Mouse (Mus musculus): ENCODE measurements around the gene Rps3a1.
A peak's percentile ranks its signal among the peaks of the same experiment; 100 is the strongest.
"Not testable (repeated sequence)": the region's sequence is repeated elsewhere in the genome, so short reads cannot be mapped to it uniquely, and the experiment has no call there.

The Rps3a1 gene

DNA sequence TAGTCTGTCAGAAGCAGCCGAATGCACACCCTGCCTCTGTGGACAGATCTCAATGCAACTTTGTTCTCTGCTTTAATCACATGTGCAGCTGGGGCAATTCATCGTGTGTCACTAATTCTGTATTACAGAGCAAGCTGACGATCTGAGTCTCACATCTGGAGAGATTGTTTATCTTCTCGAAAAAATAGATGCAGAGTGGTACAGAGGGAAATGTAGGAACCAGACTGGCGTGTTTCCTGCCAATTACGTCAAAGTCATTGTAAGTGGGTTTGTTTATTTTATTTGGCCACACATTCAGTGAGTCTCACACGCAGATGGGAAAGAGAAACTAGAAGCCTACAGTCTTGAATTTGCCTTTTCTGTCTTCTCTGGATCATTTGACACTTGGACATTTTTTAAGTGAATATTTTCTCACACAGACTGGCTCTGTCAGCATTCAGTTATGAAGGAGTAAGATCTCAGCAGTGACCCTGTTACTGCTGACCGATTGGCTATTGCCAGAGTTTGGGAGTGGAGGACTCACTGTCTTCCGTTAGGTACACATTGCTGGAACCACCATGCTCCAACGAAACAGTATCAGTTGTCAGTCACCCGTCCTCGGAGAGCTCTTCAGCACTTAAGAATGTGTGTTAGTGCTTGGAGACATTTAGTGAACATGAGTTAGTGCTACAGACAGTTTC lies 27.7 kb downstream of the Rps3a1 start:
- no peak for DNase-seq (ENCODE audit: low spot score in 2 of 2)

DNA sequence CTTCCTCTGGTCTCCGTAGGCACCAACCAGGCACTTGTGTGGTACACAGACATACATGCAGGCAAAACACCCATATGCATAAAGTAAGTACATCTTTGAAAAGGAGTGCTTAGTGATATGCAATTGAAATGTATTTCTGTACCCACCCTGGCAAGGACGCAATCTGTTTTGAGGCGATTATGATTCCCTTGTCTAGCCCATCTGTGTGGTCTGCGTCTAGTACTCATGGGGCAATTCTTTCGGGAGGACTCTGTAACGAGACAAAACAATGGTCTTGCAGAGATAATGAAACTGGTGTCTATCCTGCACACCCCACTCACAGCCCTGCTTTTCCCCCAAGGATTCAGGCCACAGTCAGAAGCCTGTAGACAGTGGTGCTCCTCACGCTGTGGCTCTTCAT lies 29.7 kb downstream of the Rps3a1 start:
- DNase-seq (ENCODE audit: low spot score in 2 of 2): no peak

DNA sequence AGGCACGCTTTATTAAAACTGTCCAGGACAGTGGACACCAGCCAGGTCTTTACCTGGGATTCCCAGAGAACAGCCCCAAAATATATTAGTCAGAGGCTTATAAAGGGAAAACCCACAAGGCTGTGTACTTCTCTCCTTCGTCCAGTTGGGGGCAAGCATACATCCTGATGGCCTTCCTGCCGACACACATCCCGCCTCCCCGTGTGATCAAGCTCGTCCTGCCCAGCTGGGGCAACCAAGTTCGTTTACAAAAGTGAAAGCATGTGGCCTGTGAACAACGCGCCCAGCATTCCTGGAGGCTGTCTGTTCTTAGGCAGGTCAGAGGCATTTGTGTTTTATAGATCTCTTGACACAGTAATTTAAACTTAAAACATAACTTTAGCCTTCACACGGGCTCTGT lies 32.4 kb downstream of the Rps3a1 start:
- DNase-seq (ENCODE audit: low spot score in 2 of 2): no peak

DNA sequence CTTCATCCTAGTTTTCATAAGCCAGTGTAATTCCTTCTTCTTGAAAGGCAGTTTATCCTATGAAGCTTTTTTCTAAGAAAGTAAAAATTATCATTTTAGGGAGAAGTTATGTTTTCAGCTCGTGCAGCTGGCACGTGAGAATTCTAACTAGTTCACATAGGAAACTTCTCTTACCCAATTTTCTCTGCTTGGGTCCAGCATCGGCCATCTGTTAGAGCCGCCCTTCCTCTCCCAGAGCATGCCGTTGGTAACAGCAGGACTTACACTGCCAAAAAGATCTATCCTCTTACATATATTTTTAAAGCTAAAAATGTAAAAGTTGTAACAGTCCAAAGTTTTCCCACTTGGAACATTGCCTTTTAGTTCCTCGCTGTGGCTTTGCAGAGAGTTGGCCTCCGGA lies 33.4 kb downstream of the Rps3a1 start:
- DNase-seq (ENCODE audit: low spot score in 2 of 2): no peak

- no peak for DNase-seq (ENCODE audit: low spot score in 2 of 2)
Measured at GRCm38 (mm10) chr3:86108576-86108975, 33.9 kb downstream of the Rps3a1 start.

DNA sequence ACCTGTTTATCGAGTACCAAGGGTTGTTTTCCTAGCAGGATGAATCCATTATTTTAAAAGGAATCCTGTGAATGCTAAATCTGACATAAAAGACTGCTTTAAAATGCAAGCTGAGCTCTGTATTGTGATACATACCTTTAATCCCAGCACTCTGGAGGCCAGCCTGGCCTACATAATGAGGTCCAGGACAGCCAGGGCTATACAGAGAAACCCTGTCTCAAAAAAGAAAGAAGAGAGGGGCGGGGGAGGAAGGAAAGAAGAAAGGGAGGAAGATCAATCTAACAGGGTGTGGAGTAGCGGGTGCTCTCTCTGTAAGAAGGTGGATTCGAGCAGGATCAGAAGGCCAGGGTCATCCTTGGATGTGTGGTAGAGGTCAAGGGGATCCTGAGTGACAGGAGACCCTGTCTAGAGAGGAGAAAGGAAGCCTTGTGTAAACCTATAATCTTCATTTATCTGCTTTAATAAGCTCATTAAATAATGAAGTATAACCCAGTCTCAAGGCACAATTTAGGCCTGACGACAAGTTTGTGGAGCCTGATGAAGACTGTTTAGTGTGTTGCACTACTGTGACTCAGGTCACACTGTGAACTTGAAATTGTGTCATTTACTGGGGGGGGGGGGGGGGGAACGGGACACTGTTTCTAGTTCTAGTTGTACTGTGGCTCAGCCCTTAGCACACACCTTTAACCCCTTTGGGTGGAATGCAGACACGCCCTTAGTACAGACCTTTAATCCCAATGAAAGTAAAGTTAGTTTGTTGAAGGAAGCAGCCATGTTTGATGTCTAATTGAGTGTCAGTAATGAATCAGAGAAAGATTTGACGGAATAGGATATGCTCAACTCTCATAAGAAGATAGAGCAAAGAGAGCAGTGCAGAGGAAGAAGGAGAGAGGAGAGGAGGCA lies 34.6 kb downstream of the Rps3a1 start:
- no peak for DNase-seq (ENCODE audit: low spot score in 2 of 2)

GRCm38 (mm10) chr3:86106086-86106632 lies 36.3 kb downstream of the Rps3a1 start:
- DNase-seq (ENCODE audit: low spot score in 2 of 2): no peak

DNA sequence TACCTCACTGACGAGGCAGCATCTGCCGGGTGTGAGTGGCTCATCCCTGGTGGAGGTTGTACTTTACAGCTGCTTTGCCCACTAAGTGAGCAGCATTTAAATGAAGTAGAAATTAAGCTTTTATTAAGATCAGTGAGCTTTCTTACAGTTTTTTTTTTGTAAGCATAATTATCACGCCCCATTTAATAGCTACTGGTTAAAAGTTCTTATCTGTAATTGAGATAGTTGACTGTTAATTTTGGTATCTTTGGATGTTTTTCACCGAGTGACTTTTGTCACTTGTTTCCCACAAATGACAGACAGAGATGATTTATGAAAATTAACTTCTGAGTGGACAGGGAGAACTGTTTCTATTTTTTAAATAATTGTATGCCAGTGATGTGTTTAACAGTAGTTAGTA lies 37.6 kb downstream of the Rps3a1 start:
- DNase-seq (ENCODE audit: low spot score in 2 of 2): no peak

DNA sequence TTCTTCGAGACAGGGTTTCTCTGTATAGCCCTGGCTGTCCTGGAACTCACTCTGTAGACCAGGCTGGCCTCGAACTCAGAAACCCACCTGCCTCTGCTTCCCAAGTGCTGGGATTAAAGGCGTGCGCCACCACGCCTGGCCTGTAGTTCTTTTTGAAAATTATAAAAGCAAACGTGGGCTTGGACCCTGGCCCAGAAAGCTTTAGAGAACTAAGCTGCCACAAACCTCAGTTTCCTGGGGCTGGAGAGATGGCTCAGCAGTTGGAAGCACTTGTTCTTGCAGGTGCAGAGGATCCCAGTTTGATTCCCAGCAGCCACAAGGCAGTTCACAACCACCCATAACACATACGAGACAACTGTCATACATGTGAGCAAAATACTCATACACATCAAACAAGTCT lies 38.1 kb downstream of the Rps3a1 start:
- DNase-seq (ENCODE audit: low spot score in 2 of 2): not testable (repeated sequence)

GRCm38 (mm10) chr3:86103449-86104291 lies 38.8 kb downstream of the Rps3a1 start:
- DNase-seq (ENCODE audit: low spot score in 2 of 2): no peak

GRCm38 (mm10) chr3:86101956-86102355 lies 40.5 kb downstream of the Rps3a1 start:
- DNase-seq (ENCODE audit: low spot score in 2 of 2): no peak

DNA sequence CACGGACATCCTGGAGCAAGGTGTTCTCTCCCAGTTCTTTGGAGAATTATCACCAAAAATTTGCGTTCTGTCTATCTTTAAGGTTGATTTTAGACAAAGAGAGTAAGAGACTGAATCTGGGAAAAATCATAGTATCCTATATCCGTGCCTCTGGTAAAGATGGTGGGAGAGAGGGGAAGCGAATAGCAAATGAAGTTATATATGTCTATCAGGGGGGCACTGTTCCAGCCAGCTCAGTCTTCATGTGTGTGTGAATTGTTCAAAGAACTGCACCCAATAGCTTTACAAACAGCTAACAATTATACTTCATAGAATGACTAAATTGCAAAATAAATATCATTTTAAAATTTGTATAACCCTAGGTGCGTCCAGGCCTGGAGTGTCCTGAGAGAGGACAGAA lies 48.6 kb downstream of the Rps3a1 start:
- DNase-seq (ENCODE audit: low spot score in 2 of 2): peak in 1 of 2 experiments; percentile 5

DNA sequence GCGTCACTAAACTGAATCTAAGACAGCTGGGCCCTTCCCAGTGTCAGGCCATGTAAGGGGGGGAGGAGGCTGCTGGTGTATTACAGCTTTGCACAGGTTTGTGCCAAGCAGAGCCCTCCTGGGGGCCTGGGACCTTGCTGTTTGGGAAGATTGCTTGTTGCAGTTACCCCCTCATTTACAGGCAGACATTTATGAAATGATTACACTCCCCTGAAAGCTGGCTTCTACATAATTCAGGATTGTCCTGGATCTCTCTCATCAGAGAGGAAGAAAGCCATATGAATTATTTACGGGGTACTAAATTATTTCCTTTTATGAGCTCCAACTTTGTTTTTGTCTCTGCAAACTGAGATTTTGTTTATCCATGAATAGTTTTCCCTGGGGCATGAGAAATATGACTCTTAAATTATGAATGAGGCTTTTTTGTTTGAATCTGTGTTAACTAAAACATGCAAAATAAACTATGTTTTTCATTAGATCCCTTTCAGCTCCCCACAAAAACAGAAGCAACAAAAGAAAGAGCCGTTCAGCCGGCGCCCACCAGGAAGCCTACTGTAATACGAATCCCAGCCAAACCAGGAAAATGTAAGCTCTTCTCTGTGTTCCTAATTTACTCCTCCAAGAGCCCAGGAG lies 49.2 kb downstream of the Rps3a1 start:
- peak in 1 of 2 experiments; percentile 52 for DNase-seq (ENCODE audit: low spot score in 2 of 2)

Data from urinary bladder, postnatal 4 days (tissue).